Mouse (Mus musculus) heart, postnatal 4 days (tissue): ENCODE data around the gene Lst1. TPM values are rescaled to one million over a fixed set of nuclear protein-coding genes. Genes with fewer than 3 reads are reported as not detected.

Experiments used
- DNase-seq: peaks from one replicate; pipeline ENCODE4 v3.0.0; 2021
- microRNA-seq, 2 experiments: library from miRNA; unstranded; fragments of <30 nt; microRNA quantifications; one replicate each; pipeline ENCODE4 v1.2.0; 2021 to 2022
- total RNA-seq, 2 experiments: library from RNA; stranded (reverse); gene quantifications; 2 replicates each; pipeline ENCODE4 v1.2.3; 2021

The Lst1 gene
- total RNA-seq, 2 experiments from 2014 or later = 4.2 to 4.8 TPM

GRCm38 (mm10) chr17:35157254-35157653, 31.0 kb downstream of the Lst1 start:
- DNase-seq = no peak

DNA sequence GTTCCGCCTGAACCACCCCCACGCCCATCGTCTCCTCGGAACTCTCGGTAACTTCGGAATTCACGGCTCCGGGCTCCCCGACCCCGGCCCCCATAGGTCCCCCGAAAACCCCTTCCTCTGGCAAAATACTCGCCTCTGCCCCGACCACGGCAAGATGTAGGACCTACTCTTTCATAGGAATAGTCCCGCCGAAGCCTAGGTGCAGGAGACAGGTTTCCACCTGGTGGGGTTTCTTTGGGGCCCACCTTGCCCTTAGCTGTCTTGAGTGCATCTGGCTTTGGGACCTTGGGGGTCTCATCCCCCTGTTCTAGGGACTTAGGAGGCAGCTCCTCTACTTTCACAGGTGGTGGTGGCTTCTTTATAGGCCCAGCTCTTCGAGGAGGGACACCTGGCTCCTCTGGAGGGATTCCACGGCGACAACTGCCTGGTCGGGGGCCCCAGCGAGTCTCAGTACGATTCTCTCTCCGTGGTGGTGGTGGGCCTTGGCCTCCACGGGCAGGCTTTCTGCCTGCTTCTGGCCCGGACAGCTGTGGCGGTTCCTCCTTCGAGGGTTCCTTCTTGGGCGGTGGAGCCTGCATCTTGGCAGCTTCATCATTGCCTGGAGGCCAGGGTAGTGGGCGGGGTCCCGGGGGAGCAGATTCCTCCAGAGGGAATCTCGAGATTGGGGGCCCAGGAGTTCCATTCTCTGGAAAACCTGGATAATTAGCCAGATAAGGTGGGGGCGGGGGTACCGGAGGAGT, 31.6 kb downstream of the Lst1 start:
- DNase-seq = no peak

GRCm38 (mm10) chr17:35155451-35155850, 32.8 kb downstream of the Lst1 start:
- DNase-seq = no peak

DNA sequence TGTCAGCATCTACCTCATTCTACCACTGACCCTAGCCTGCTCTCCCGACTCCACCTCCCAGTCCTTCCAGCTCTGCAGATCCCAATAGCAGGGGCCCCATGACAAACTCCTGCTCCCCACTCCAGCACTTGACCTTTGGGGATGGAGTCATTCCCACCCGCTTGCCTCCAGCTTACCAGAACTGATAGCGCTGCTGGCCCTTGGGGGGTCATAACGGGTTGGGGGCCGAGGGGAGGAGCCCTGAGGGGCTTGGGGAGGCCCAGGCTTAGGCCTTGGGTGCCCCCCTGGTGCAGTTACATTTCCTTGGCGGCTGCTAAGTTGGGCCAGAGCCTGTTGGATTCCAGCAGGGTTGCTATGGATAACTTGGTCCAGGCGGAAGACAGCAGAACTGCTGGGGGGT, 33.6 kb downstream of the Lst1 start:
- no peak for DNase-seq

DNA sequence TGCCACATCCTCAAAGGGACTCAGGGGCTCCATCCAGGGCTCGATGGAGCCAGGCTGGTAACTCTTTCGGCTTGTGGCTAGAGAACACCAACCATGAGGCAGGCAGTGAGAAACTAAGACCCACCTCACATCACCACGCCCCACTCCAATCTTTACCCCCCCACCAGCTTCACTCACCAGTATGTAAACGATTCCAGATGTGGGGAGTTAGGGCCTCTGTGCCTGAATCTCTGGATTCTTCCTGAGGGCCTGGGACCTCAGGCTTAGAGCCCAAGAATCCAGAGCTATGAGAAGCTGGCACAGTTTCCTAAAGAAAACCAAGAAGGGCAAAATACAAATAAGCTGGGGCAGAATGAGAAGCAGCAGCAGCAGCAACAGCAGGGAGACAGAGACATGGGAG, 34.3 kb downstream of the Lst1 start:
- DNase-seq = no peak

- no peak for DNase-seq
These were observed 35.2 kb downstream of the Lst1 start for GRCm38 (mm10) chr17:35153077-35153476.

- DNase-seq = no peak
These were observed 36.1 kb downstream of the Lst1 start for GRCm38 (mm10) chr17:35152121-35152520.

GRCm38 (mm10) chr17:35147922-35148639, 40.2 kb downstream of the Lst1 start:
- no peak for DNase-seq

- DNase-seq = no peak
These were observed 40.9 kb downstream of the Lst1 start for GRCm38 (mm10) chr17:35147348-35147747.

- no peak for DNase-seq
These were observed 42.1 kb downstream of the Lst1 start for GRCm38 (mm10) chr17:35146139-35146538.

DNA sequence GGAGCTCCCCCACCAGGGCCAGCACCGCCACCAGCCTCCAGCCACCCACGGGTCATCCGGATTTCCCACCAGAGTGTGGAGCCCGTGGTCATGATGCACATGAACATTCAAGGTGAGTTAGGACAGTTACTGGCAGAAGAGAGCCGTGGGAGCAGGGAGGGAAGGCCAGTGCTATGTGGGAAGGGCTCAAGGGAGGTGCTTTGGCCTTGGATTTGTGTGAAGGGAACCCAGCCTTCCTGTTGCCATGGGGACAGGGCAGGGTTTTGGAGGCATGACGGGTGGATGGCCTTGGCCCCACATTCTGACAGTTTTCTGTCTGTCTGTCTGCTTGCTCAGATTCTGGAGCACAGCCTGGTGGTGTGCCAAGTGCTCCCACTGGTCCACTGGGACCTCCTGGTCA, 46.3 kb downstream of the Lst1 start:
- DNase-seq = no peak

DNA sequence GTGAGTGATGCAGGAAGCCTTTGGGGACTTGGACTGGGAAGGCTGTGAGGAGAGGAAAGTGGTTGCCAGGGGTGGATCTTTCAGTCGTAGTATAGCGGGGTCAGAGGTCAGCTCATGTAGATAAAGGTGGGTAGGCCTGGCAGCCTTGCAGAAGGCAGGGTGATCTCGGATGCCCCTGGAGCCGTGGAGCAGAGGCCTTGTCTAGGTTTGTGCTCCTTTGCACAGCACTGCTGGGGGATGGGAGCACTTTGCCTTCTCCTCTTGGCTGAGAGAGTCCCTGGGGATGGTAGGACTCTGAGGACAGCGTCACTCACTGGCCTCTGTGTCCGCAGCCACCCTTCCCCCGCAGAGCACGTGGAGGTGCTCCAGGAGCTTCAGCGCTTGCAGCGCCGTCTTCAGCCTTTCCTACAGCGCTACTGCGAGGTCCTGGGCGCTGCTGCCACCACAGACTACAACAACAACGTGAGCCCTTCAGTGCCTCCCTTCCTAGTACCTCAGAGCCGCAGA, 47.7 kb downstream of the Lst1 start:
- no peak for DNase-seq

GRCm38 (mm10) chr17:35139269-35139668, 49.0 kb downstream of the Lst1 start:
- no peak for DNase-seq

DNA sequence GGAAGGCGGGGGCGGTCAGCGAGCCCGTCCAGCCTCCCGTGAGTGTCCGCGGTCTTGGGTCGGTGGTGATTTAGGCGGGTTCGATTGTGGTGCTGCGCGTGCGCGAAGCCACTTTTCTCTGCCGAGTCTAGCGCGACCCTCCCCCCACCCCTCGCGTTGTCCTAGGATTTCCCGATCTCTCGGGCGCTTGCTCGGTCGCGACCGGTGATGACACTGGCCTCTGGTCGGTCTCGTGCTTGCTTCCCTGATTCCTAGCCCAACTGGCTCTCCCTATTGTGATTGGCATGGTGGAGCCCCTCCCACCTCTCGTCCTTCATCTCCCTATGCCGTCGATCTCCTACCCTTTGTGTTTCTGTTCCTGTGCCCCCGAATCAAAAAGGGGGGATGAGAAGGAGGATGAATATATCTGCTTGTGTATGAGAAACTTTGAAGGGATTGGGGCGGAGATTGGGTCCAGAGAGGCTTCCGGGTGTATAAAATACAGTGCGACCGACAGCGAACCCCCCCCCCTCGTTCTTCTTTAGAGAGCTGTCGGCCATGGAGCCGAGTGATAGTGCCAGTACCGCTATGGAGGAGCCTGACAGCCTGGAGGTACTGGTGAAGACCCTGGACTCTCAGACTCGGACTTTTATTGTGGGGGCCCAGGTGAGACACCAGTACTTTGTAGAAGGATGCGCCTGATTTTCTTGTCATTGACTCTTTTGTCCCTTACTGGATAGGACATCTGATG, 52.5 kb downstream of the Lst1 start:
- DNase-seq = no peak

Small RNA genes within 50 kb of the gene (microRNA-seq; reads per million reads assigned to microRNA genes)
- gene Mir6973a (0 reads per million in 2 experiments), gene Mir6974 (0 reads per million in 2 experiments)

Other genes with a start within 250 kb of the Lst1 start
- 1 to 10 TPM; 4.8 to 5.2 TPM for gene Hspa1b, start 229.2 kb downstream of the Lst1 start, total RNA-seq
- gene Gm20481, start 218.5 kb downstream of the Lst1 start, total RNA-seq = not detected
- 1 to 10 TPM; 2.6 to 2.9 TPM for gene Hspa1a, start 216.3 kb downstream of the Lst1 start, total RNA-seq
- 1 to 10 TPM; 5.3 to 6.6 TPM for gene Hspa1l, start 215.7 kb downstream of the Lst1 start, total RNA-seq
- gene Lsm2, start 206.6 kb downstream of the Lst1 start, total RNA-seq = 10 to 100 TPM; 52.2 to 55.0 TPM
- gene Vars, start 187.5 kb downstream of the Lst1 start, total RNA-seq = 10 to 100 TPM; 46.7 to 49.0 TPM
- gene Vwa7, start 171.9 kb downstream of the Lst1 start, total RNA-seq = 1 to 10 TPM; 1.6 to 1.8 TPM
- gene Sapcd1, start 160.4 kb downstream of the Lst1 start, total RNA-seq = 1 to 10 TPM in 1 of 2 experiments, under 1 TPM in 1; 0.74 to 1.3 TPM
- 1 to 10 TPM; 4.0 to 6.5 TPM for gene Msh5, start 141.7 kb downstream of the Lst1 start, total RNA-seq
- gene Clic1, start 138.5 kb downstream of the Lst1 start, total RNA-seq = 100 to 1,000 TPM; 166 to 167 TPM
- gene Ddah2, start 129.4 kb downstream of the Lst1 start, total RNA-seq = 100 to 1,000 TPM; 104 to 106 TPM
- not detected for gene Ly6g6c, start 123.1 kb downstream of the Lst1 start, total RNA-seq
- gene Mpig6b, start 122.3 kb downstream of the Lst1 start, total RNA-seq = under 1 TPM in 1 of 2 experiments, not detected in 1; 0.47 TPM
- gene Ly6g6e, start 111.5 kb downstream of the Lst1 start, total RNA-seq = not detected
- gene Ly6g6d, start 110.4 kb downstream of the Lst1 start, total RNA-seq = 1 to 10 TPM; 1.6 to 2.4 TPM
- gene Ly6g6f, start 102.8 kb downstream of the Lst1 start, total RNA-seq = not detected
- gene Abhd16a, start 99.2 kb downstream of the Lst1 start, total RNA-seq = 10 to 100 TPM; 50.6 to 53.5 TPM
- not detected for gene Ly6g5c, start 80.2 kb downstream of the Lst1 start, total RNA-seq
- under 1 TPM; 0.52 to 0.62 TPM for gene Ly6g5b, start 73.0 kb downstream of the Lst1 start, total RNA-seq
- gene Gpank1, start 67.0 kb downstream of the Lst1 start, total RNA-seq = 1 to 10 TPM; 6.0 to 6.2 TPM
- gene Csnk2b, start 66.4 kb downstream of the Lst1 start, total RNA-seq = 100 to 1,000 TPM; 189 to 196 TPM
- 10 to 100 TPM; 26.6 to 27.3 TPM for gene D17H6S53E, start 62.1 kb downstream of the Lst1 start, total RNA-seq
- gene Apom, start 56.4 kb downstream of the Lst1 start, total RNA-seq = not detected
- 100 to 1,000 TPM; 318 to 321 TPM for gene Bag6, start 53.3 kb downstream of the Lst1 start, total RNA-seq
- 100 to 1,000 TPM; 248 to 251 TPM for gene Prrc2a, start 23.5 kb downstream of the Lst1 start, total RNA-seq
- gene Aif1, start 12.4 kb downstream of the Lst1 start, total RNA-seq = 1 to 10 TPM; 2.9 to 3.4 TPM
- 1 to 10 TPM in 1 of 2 experiments, under 1 TPM in 1; 0.81 to 1.0 TPM for gene Ltb, start 6.0 kb upstream of the Lst1 start, total RNA-seq
- 1 to 10 TPM in 1 of 2 experiments, under 1 TPM in 1; 0.76 to 1.3 TPM for gene Tnf, start 13.6 kb upstream of the Lst1 start, total RNA-seq
- gene Lta, start 16.9 kb upstream of the Lst1 start, total RNA-seq = under 1 TPM; 0.26 to 0.32 TPM
- under 1 TPM in 1 of 2 experiments, not detected in 1; 0.52 TPM for gene Gm16181, start 32.4 kb upstream of the Lst1 start, total RNA-seq
- gene Atp6v1g2, start 45.2 kb upstream of the Lst1 start, total RNA-seq = 1 to 10 TPM; 8.0 to 9.3 TPM
- 10 to 100 TPM; 10.8 to 11.0 TPM for gene Nfkbil1, start 47.4 kb upstream of the Lst1 start, total RNA-seq
- gene Ddx39b, start 53.3 kb upstream of the Lst1 start, total RNA-seq = 100 to 1,000 TPM; 221 to 230 TPM
- 10 to 100 TPM; 45.9 to 50.4 TPM for gene H2-D1, start 74.3 kb upstream of the Lst1 start, total RNA-seq
- gene H2-Q1, start 132.0 kb upstream of the Lst1 start, total RNA-seq = under 1 TPM; 0.43 to 0.55 TPM
- gene H2-Q2, start 153.8 kb upstream of the Lst1 start, total RNA-seq = under 1 TPM; 0.64 to 0.77 TPM
- 1 to 10 TPM; 8.0 TPM for gene H2-Q4, start 191.2 kb upstream of the Lst1 start, total RNA-seq
- under 1 TPM; 0.21 to 0.52 TPM for gene H2-Q6, start 236.4 kb upstream of the Lst1 start, total RNA-seq